Mouse (Mus musculus) ES-E14 (cell line): ENCODE measurements at regions not wholly inside any gene's neighbourhood (a gene's known extent, or its start where the extent isn't known, plus 50 kb on each side); places are given as distances from the start of the nearest gene placed in this dataset.
A peak's percentile ranks its signal among the peaks of the same experiment; 100 is the strongest.

Experiments
- DNase-seq: peaks from one replicate; pipeline ENCODE4 v3.0.0-alpha.2; 2013; ENCODE audit warnings: low read depth, low spot score
- H3K27ac ChIP-seq: 2 replicates; pipeline ENCODE4 v1.5.1; 2012; ENCODE audit warnings: low read depth, mild to moderate bottlenecking, low read length, moderate library complexity, mixed read lengths; ENCODE audit not compliant: poor library complexity, insufficient read depth, severe bottlenecking
- H3K36me3 ChIP-seq: 2 replicates; pipeline ENCODE4 v1.6.1; 2012; ENCODE audit warnings: mild to moderate bottlenecking, low read length, moderate library complexity, mixed read lengths; ENCODE audit not compliant: control insufficient read depth, poor library complexity, insufficient read depth, severe bottlenecking
- H3K4me1 ChIP-seq, 2 experiments: fragments of 150-350 bp in 1 of 2; sonication (generic) in 1 of 2; 2 replicates each; pipeline ENCODE4 v1.6.1; 2012; ENCODE audit warnings: low read length in 2 of 2, mild to moderate bottlenecking in 1 of 2, mixed read lengths in 1 of 2; ENCODE audit not compliant: control insufficient read depth in 2 of 2, insufficient read depth in 2 of 2, poor library complexity in 1 of 2
- H3K4me3 ChIP-seq, 2 experiments: fragments of 150-350 bp in 1 of 2; sonication (generic) in 1 of 2; 2 replicates each; pipeline ENCODE4 v1.5.1; 2012; ENCODE audit warnings: low read length in 2 of 2, low read depth in 1 of 2, mild to moderate bottlenecking in 1 of 2, mixed read lengths in 1 of 2; ENCODE audit not compliant: insufficient read depth in 1 of 2, poor library complexity in 1 of 2, severe bottlenecking in 1 of 2
- H3K9ac ChIP-seq: 2 replicates; pipeline ENCODE4 v1.6.1; 2012; ENCODE audit warnings: low read depth, mild to moderate bottlenecking, low read length, mixed read lengths; ENCODE audit not compliant: poor library complexity, insufficient read depth, severe bottlenecking
- H3K9me3 ChIP-seq: fragments of 150-350 bp; sonication (generic); 2 replicates; pipeline ENCODE4 v1.6.1; 2012; ENCODE audit warnings: low read depth, mild to moderate bottlenecking, low read length; ENCODE audit not compliant: control insufficient read depth, insufficient read depth
- CHD2 ChIP-seq: IDR thresholded peaks from 2 replicates; pipeline ENCODE4 v1.6.1; 2014; ENCODE audit warnings: mild to moderate bottlenecking, low read depth, low read length, inconsistent platforms
- HCFC1 ChIP-seq: IDR thresholded peaks from 2 replicates; pipeline ENCODE4 v1.6.1; 2012; ENCODE audit warnings: low read length, inconsistent platforms, borderline replicate concordance; ENCODE audit not compliant: insufficient read depth
- MAFK ChIP-seq: IDR thresholded peaks from 2 replicates; pipeline ENCODE4 v1.6.1; 2014; ENCODE audit warnings: mild to moderate bottlenecking, low read depth, low read length, inconsistent platforms; ENCODE audit not compliant: insufficient read depth
- ZC3H11A ChIP-seq: IDR thresholded peaks from 2 replicates; pipeline ENCODE4 v1.6.1; 2012; ENCODE audit warnings: low read depth, mild to moderate bottlenecking, inconsistent platforms, low read length, borderline replicate concordance
- ZNF384 ChIP-seq: IDR thresholded peaks from 2 replicates; pipeline ENCODE4 v1.6.1; 2012; ENCODE audit warnings: low read depth, low read length, inconsistent platforms
- in situ Hi-C, 2 experiments: fragments of 600-800 bp; cut with MboI; formaldehyde crosslinking; loops; one replicate each; pipeline ENCODE4 v1.15.1; 2025; ENCODE audit warnings: low sequenced_read_pairs in 2 of 2, inconsistent platforms in 1 of 2; ENCODE audit not compliant: unreplicated experiment in 2 of 2

DNA sequence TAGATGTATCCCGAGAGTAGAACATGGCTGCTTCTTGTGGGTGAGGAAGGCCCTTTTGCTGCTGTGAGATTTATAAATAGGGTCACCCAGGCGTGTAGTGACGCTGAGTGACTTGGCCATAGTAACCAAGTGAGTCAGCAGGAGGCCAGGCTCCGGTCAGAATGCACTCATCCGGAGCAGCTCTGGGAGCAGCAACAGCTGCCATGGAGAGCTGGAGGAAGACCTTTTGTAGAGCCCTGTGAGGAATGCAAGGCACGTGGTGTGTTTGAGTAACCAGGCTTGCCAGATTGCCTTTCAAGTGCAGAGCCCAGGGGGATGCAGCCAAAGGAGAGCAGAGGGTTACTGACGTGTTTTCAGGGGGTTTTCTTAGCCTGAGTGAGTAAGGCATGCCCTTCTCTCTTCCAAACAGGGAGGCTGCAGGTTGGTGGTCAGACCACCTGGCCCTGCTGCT lies 83.2 kb upstream of the Sec61g start:
- no peaks in the 10 kb centered on the region for H3K9me3 ChIP-seq
- peak overlapping the region; percentile 58 for H3K9ac ChIP-seq
- no peak for DNase-seq
- peak overlapping the region in 1 of 2 experiments; percentile 13; a peak in 2 of 4 replicates for H3K4me3 ChIP-seq
- H3K27ac ChIP-seq, result peak overlapping the region; percentile 92
- peaks cover 4 to 11% of the 10 kb centered on the region in 2 experiments; a peak in 3 of 4 replicates for H3K4me1 ChIP-seq
- TF ChIP-seq CHD2, result no peak
- TF ChIP-seq MAFK, result peak; percentile 73; the same call in 1 of the 2 replicates
- peak; percentile 64; the same call in 1 of the 2 replicates for TF ChIP-seq HCFC1
- no peak for TF ChIP-seq ZNF384
- TF ChIP-seq ZC3H11A, result no peak
- no peaks in the 10 kb centered on the region for H3K36me3 ChIP-seq
- in situ Hi-C loops, result no loop called here

GRCm38 (mm10) chr11:16592006-16592405 lies 83.7 kb upstream of the Sec61g start:
- H3K9ac ChIP-seq, result peak overlapping the region; percentile 58
- peak overlapping the region in 1 of 2 experiments; percentile 13; a peak in 1 of 4 replicates for H3K4me3 ChIP-seq
- no peak for DNase-seq
- H3K36me3 ChIP-seq, result no peaks in the 10 kb centered on the region
- no peaks in the 10 kb centered on the region for H3K9me3 ChIP-seq
- peaks cover 4 to 11% of the 10 kb centered on the region in 2 experiments; a peak in 3 of 4 replicates for H3K4me1 ChIP-seq
- TF ChIP-seq MAFK (no peak), CHD2 (no peak), ZNF384 (no peak), ZC3H11A (no peak), HCFC1 (no peak)
- peak overlapping the region; percentile 92 for H3K27ac ChIP-seq
- in situ Hi-C loops, result no loop called here

DNA sequence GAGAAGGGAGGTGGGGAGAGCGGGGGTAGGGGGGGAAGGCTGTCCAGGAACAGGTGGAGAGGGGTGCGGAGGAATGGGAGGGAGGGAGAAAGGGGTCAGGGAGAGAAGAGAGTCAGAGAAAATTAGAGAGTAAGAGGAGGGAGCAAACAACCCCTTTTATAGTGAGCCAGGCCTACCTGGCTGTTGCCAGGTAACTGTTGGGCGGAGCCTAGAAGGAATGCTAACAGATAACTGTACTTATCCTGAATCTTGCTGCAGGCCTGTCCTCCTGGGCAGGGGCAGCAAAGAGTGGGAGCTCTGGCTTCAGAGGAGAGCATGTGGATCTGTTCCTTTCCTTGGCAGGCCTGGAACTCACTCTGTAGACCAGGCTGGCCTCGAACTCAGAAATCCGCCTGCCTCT lies 84.5 kb upstream of the Sec61g start:
- Histone ChIP-seq H3K9me3 (no peaks in the 10 kb centered on the region), H3K9ac (no peak overlapping the region), H3K4me3 (0 out of 4 replicates have a peak overlapping the region, but pooled peaks of 1 of the 2 experiments have one; percentile 8), H3K27ac (no peak overlapping the region; the same call in 1 of the 2 replicates), H3K36me3 (no peaks in the 10 kb centered on the region), H3K4me1 (peaks cover 4 to 11% of the 10 kb centered on the region in 2 experiments; a peak in 3 of 4 replicates)
- TF ChIP-seq ZC3H11A (no peak), CHD2 (no peak), MAFK (no peak), HCFC1 (no peak), ZNF384 (no peak)
- in situ Hi-C loops, result no loop called here
- no peak for DNase-seq

DNA sequence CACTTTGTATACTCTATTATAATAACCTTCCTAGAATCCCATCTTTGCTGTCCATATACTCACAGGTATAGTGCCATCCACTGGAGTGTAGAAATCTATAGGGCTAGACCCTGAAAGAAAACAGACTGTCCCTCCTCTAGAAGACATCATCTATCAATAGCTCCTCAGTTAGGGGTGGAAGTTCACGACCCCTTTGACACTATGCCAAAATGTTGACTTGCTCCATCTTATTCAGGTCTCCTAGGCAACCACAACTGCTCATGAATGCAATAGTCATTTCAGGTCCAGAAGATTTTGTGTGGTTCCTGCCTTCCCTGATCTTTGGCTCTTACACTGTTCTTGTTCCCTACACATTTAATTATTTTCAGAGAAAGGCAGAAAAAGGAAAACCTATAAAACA lies 86.5 kb upstream of the Sec61g start:
- H3K27ac ChIP-seq, result no peak overlapping the region
- DNase-seq, result no peak
- no peak overlapping the region for H3K4me3 ChIP-seq
- H3K4me1 ChIP-seq, result peaks cover 4 to 11% of the 10 kb centered on the region in 2 experiments; a peak in 3 of 4 replicates
- H3K9ac ChIP-seq, result no peak overlapping the region
- no peaks in the 10 kb centered on the region for H3K9me3 ChIP-seq
- no peaks in the 10 kb centered on the region for H3K36me3 ChIP-seq
- TF ChIP-seq CHD2 (no peak), ZNF384 (no peak), MAFK (no peak), HCFC1 (no peak), ZC3H11A (no peak)
- in situ Hi-C loops, result no loop called here
